ENCODE assay signal across 18 mouse cellular contexts in genomic region chr3:134735684-134736083, GRCm38 (mm10).
"Had no signal": no experiment of that assay in that cellular context is flagged by ENCODE, and none has a peak within 500 bp of the region (broad histone marks: within the 10 kb centered on the region; RNA-seq: fewer than 3 reads in every experiment).

No protein-coding gene starts in this region.

- H3K4me1 ChIP-seq: kidney, embryonic 15.5 days; limb, embryonic 10.5 days; liver, embryonic 15.5 days; midbrain, embryonic 12.5 days; neural tube, embryonic 13.5 days; stomach, embryonic 15.5 days had no signal

- H3K27ac ChIP-seq: kidney, embryonic 15.5 days; left cerebral cortex, adult 2 months; limb, embryonic 10.5 days; liver, embryonic 15.5 days; macrophage; midbrain, embryonic 12.5 days; neural tube, embryonic 13.5 days; stomach, embryonic 15.5 days had no signal

- H3K4me2 ChIP-seq: kidney, embryonic 15.5 days; liver, embryonic 11.5 days; liver, embryonic 15.5 days; midbrain, embryonic 12.5 days; neural tube, embryonic 13.5 days; stomach, embryonic 15.5 days had no signal

- H3K9ac ChIP-seq: kidney, embryonic 15.5 days; liver, embryonic 15.5 days; midbrain, embryonic 12.5 days; neural tube, embryonic 13.5 days; stomach, embryonic 15.5 days had no signal

- ATAC-seq: midbrain, embryonic 16.5 days had no signal

- H3K36me3 ChIP-seq: kidney, embryonic 15.5 days; limb, embryonic 10.5 days; liver, embryonic 15.5 days; midbrain, embryonic 12.5 days; neural tube, embryonic 13.5 days; stomach, embryonic 15.5 days had no signal

- H3K4me3 ChIP-seq: kidney, embryonic 15.5 days; left cerebral cortex, adult 2 months; limb, embryonic 10.5 days; liver, embryonic 15.5 days; midbrain, embryonic 12.5 days; neural tube, embryonic 13.5 days; stomach, embryonic 15.5 days had no signal

- DNase-seq: kidney, adult 2 months; kidney, postnatal 14 days; lung, adult 2 months; lung, postnatal 14 days; retina, postnatal 1 day; right cerebral cortex, postnatal 14 days; thymus, adult 2 months; thymus, postnatal 25 days had no signal

- H3K27me3 ChIP-seq: kidney, embryonic 15.5 days; liver, embryonic 15.5 days; midbrain, embryonic 12.5 days; neural tube, embryonic 13.5 days; stomach, embryonic 15.5 days had no signal

- H3K9me3 ChIP-seq: kidney, embryonic 15.5 days; limb, embryonic 10.5 days; liver, embryonic 15.5 days; midbrain, embryonic 12.5 days; neural tube, embryonic 13.5 days; stomach, embryonic 15.5 days had no signal
